Mouse (Mus musculus) lung, adult 18-20 months (tissue): ENCODE measurements around the gene Kbtbd12.

Source experiments
- DNase-seq, 2 experiments: peaks; one replicate each; pipeline ENCODE4 v3.0.0; 2022; ENCODE audit warnings: mixed read lengths in 2 of 2

Gene Kbtbd12

GRCm38 (mm10) chr6:88499481-88500404 is 138.0 kb downstream of the Kbtbd12 start:
- peak; percentile 20 to 50 for DNase-seq
